Mouse (Mus musculus): ENCODE results near the gene Arhgap22. TPM values are rescaled to one million over a fixed set of nuclear protein-coding genes. Genes with fewer than 3 reads are reported as not detected.

Gene Arhgap22
- 3.8 and 4.9 TPM in 2 replicates for polyA plus RNA-seq (2016; fragmentation: Nextera tagmentation; extraction: Ambion mirVana)

- 15% methylated on average over 28 of the region's 28 CpGs for whole genome bisulfite sequencing
- peak; percentile 88 for DNase-seq (ENCODE audit: low spot score)
- peak within 1 kb of the TSS; percentile 38; the same call in 1 of the 2 replicates for H3K4me3 ChIP-seq
- no peaks in the 10 kb centered on the region for H3K36me3 ChIP-seq (replicated peaks)
- no peaks in the 10 kb centered on the region for H3K9me3 ChIP-seq
- H3K4me1 ChIP-seq = peaks cover 12% of the 10 kb centered on the region
- H3K27me3 ChIP-seq (replicated peaks; ENCODE audit: low read depth, poor library complexity, severe bottlenecking) = peaks cover 42% of the 10 kb centered on the region
- no peak within 1 kb of the TSS for H3K27ac ChIP-seq (replicated peaks)
Observed at GRCm38 (mm10) chr14:33213823-33214766, at the start of gene Arhgap22. Arhgap22 (plus strand) TSS chr14:33214026.

- H3K27me3 ChIP-seq (replicated peaks; ENCODE audit: low read depth, poor library complexity, severe bottlenecking) = no peaks in the 10 kb centered on the region
- 0 out of 2 replicates have a peak, but pooled peaks cover 3% of the 10 kb centered on the region for H3K9me3 ChIP-seq
- 86% methylated on average over 4 of the region's 4 CpGs for WGBS
- no peak overlapping the region for H3K4me3 ChIP-seq
- DNase-seq (ENCODE audit: low spot score) = no peak
- no peaks in the 10 kb centered on the region for H3K4me1 ChIP-seq
- H3K36me3 ChIP-seq (replicated peaks) = no peaks in the 10 kb centered on the region
- H3K27ac ChIP-seq (replicated peaks) = no peak overlapping the region
Observed at GRCm38 (mm10) chr14:33168750-33169149, 45.1 kb upstream of the Arhgap22 start.

- Histone ChIP-seq H3K27me3 (replicated peaks; ENCODE audit: low read depth, poor library complexity, severe bottlenecking) (no peaks in the 10 kb centered on the region), H3K4me3 (no peak overlapping the region), H3K9me3 (0 out of 2 replicates have a peak, but pooled peaks cover 3% of the 10 kb centered on the region), H3K36me3 (replicated peaks) (no peaks in the 10 kb centered on the region), H3K4me1 (no peaks in the 10 kb centered on the region), H3K27ac (replicated peaks) (no peak overlapping the region)
- 75% methylated on average over 1 of the region's 1 CpGs for WGBS
- no peak for DNase-seq (ENCODE audit: low spot score)
Observed at GRCm38 (mm10) chr14:33171942-33172341, 41.9 kb upstream of the Arhgap22 start.

GRCm38 (mm10) chr14:33175059-33175821, 38.6 kb upstream of the Arhgap22 start:
- Histone ChIP-seq H3K27ac (replicated peaks) (no peak overlapping the region), H3K4me3 (no peak overlapping the region), H3K4me1 (no peaks in the 10 kb centered on the region), H3K36me3 (replicated peaks) (no peaks in the 10 kb centered on the region), H3K27me3 (replicated peaks; ENCODE audit: low read depth, poor library complexity, severe bottlenecking) (no peaks in the 10 kb centered on the region), H3K9me3 (0 out of 2 replicates have a peak, but pooled peaks cover 3% of the 10 kb centered on the region)
- WGBS = 84% methylated on average over 4 of the region's 4 CpGs
- no peak for DNase-seq (ENCODE audit: low spot score)

GRCm38 (mm10) chr14:33180102-33180501, 33.7 kb upstream of the Arhgap22 start:
- H3K4me1 ChIP-seq = no peaks in the 10 kb centered on the region
- no peak for DNase-seq (ENCODE audit: low spot score)
- H3K27ac ChIP-seq (replicated peaks) = no peak overlapping the region
- H3K27me3 ChIP-seq (replicated peaks; ENCODE audit: low read depth, poor library complexity, severe bottlenecking) = no peaks in the 10 kb centered on the region
- H3K36me3 ChIP-seq (replicated peaks) = no peaks in the 10 kb centered on the region
- H3K4me3 ChIP-seq = no peak overlapping the region
- 92% methylated on average over 5 of the region's 5 CpGs for WGBS
- no peaks in the 10 kb centered on the region for H3K9me3 ChIP-seq

- Histone ChIP-seq H3K9me3 (no peaks in the 10 kb centered on the region), H3K4me3 (no peak within 1 kb of the TSS), H3K4me1 (0 out of 2 replicates have a peak, but pooled peaks cover 4% of the 10 kb centered on the region), H3K27me3 (replicated peaks; ENCODE audit: low read depth, poor library complexity, severe bottlenecking) (no peaks in the 10 kb centered on the region), H3K36me3 (replicated peaks) (no peaks in the 10 kb centered on the region), H3K27ac (replicated peaks) (no peak within 1 kb of the TSS)
- DNase-seq (ENCODE audit: low spot score) = no peak
- WGBS = 88% methylated on average over 11 of the region's 11 CpGs
Observed at GRCm38 (mm10) chr14:33185068-33185800, 28.6 kb upstream of the Arhgap22 start, which contains the start of gene Wdfy4. Wdfy4 (minus strand) TSS chr14:33185508.

GRCm38 (mm10) chr14:33187201-33187600, 26.6 kb upstream of the Arhgap22 start:
- no peaks in the 10 kb centered on the region for H3K27me3 ChIP-seq (replicated peaks; ENCODE audit: low read depth, poor library complexity, severe bottlenecking)
- DNase-seq (ENCODE audit: low spot score) = no peak
- H3K4me1 ChIP-seq = 0 out of 2 replicates have a peak, but pooled peaks cover 4% of the 10 kb centered on the region
- WGBS = 69% methylated on average over 4 of the region's 4 CpGs
- H3K4me3 ChIP-seq = no peak overlapping the region
- no peaks in the 10 kb centered on the region for H3K36me3 ChIP-seq (replicated peaks)
- no peak overlapping the region for H3K27ac ChIP-seq (replicated peaks)
- H3K9me3 ChIP-seq = 0 out of 2 replicates have a peak, but pooled peaks cover 2% of the 10 kb centered on the region

GRCm38 (mm10) chr14:33189230-33189629, 24.6 kb upstream of the Arhgap22 start:
- WGBS = 68% methylated on average over 10 of the region's 10 CpGs
- 0 out of 2 replicates have a peak, but pooled peaks cover 4% of the 10 kb centered on the region for H3K4me1 ChIP-seq
- H3K9me3 ChIP-seq = 0 out of 2 replicates have a peak, but pooled peaks cover 2% of the 10 kb centered on the region
- H3K27me3 ChIP-seq (replicated peaks; ENCODE audit: low read depth, poor library complexity, severe bottlenecking) = no peaks in the 10 kb centered on the region
- H3K36me3 ChIP-seq (replicated peaks) = no peaks in the 10 kb centered on the region
- no peak overlapping the region for H3K27ac ChIP-seq (replicated peaks)
- no peak for DNase-seq (ENCODE audit: low spot score)
- H3K4me3 ChIP-seq = no peak overlapping the region

- no peak for DNase-seq (ENCODE audit: low spot score)
- H3K4me3 ChIP-seq = no peak overlapping the region
- 91% methylated on average over 21 of the region's 21 CpGs for WGBS
- H3K36me3 ChIP-seq (replicated peaks) = no peaks in the 10 kb centered on the region
- H3K27me3 ChIP-seq (replicated peaks; ENCODE audit: low read depth, poor library complexity, severe bottlenecking) = no peaks in the 10 kb centered on the region
- H3K9me3 ChIP-seq = 0 out of 2 replicates have a peak, but pooled peaks cover 2% of the 10 kb centered on the region
- H3K27ac ChIP-seq (replicated peaks) = no peak overlapping the region
- 0 out of 2 replicates have a peak, but pooled peaks cover 4% of the 10 kb centered on the region for H3K4me1 ChIP-seq
Observed at GRCm38 (mm10) chr14:33189849-33190423, 23.9 kb upstream of the Arhgap22 start.

- no peaks in the 10 kb centered on the region for H3K27me3 ChIP-seq (replicated peaks; ENCODE audit: low read depth, poor library complexity, severe bottlenecking)
- DNase-seq (ENCODE audit: low spot score) = no peak
- H3K36me3 ChIP-seq (replicated peaks) = no peaks in the 10 kb centered on the region
- H3K4me1 ChIP-seq = 0 out of 2 replicates have a peak, but pooled peaks cover 4% of the 10 kb centered on the region
- no peak overlapping the region for H3K4me3 ChIP-seq
- WGBS = 83% methylated on average over 1 of the region's 1 CpGs
- no peak overlapping the region for H3K27ac ChIP-seq (replicated peaks)
- 0 out of 2 replicates have a peak, but pooled peaks cover 2% of the 10 kb centered on the region for H3K9me3 ChIP-seq
Observed at GRCm38 (mm10) chr14:33190646-33191045, 23.2 kb upstream of the Arhgap22 start.

- Histone ChIP-seq H3K4me3 (no peak overlapping the region), H3K27ac (replicated peaks) (no peak overlapping the region), H3K9me3 (0 out of 2 replicates have a peak, but pooled peaks cover 2% of the 10 kb centered on the region), H3K36me3 (replicated peaks) (no peaks in the 10 kb centered on the region), H3K27me3 (replicated peaks; ENCODE audit: low read depth, poor library complexity, severe bottlenecking) (no peaks in the 10 kb centered on the region), H3K4me1 (0 out of 2 replicates have a peak, but pooled peaks cover 4% of the 10 kb centered on the region)
- no peak for DNase-seq (ENCODE audit: low spot score)
Observed at GRCm38 (mm10) chr14:33193762-33194161, 20.1 kb upstream of the Arhgap22 start.

All from embryonic facial prominence, embryonic 10.5 days (tissue).